Mouse (Mus musculus): ENCODE measurements around the gene Klb. TPM values are rescaled to one million over a fixed set of nuclear protein-coding genes. Genes with fewer than 3 reads are reported as not detected.
"Not testable (repeated sequence)": the region's sequence is repeated elsewhere in the genome, so short reads cannot be mapped to it uniquely, and the experiment has no call there.

Gene Klb
- under 1 TPM; 0.66 to 0.74 TPM for total RNA-seq (2021)
- long read RNA-seq = 0 reads

DNA sequence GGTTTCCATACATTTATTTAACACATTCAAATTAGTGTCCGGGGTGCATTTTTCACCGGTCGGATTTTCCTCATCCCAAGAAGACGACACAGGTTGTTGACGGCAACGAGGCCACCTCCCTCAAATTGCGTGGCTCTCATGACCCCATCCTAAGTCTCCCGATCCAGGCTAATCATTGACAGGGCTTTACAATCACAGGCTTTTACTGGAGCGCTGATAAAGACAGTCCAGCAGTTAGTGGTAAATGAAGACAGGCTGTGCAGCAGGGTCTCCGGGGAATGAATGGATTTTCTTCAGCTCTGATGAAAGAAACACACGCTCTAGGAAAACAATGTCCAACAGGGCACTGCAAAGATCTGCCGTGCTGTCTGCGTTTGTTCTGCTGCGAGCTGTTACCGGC lies at the start of gene Klb:
Gene Klb, plus strand, starts transcription at position 147 of the 400 bp plus-strand sequence.
- DNase-seq (ENCODE audit: low spot score in 2 of 2) = no peak

GRCm38 (mm10) chr5:65299623-65300022 lies 48.5 kb upstream of the Klb start:
- not testable (repeated sequence) for DNase-seq (ENCODE audit: low spot score in 2 of 2)

DNA sequence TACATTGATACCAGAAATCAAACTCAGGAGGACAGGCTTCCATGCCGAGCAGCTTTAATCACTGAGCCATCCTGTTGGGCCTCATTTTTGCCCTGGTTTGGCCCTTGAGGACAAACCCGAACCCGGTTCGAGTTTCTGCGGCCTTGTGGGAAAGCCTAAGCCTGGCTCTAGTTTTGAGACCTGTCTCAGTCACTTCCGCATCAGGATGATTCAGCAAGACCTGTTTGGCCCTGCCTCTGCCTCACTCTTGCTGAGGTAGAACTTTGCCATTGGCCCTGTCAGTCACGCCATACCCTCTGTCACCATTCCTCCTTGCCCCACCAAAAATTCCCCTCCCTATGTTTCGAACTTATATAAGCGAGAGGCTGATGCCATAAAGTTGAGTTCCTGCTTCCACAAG lies 48.0 kb upstream of the Klb start:
- no peak for DNase-seq (ENCODE audit: low spot score in 2 of 2)

DNA sequence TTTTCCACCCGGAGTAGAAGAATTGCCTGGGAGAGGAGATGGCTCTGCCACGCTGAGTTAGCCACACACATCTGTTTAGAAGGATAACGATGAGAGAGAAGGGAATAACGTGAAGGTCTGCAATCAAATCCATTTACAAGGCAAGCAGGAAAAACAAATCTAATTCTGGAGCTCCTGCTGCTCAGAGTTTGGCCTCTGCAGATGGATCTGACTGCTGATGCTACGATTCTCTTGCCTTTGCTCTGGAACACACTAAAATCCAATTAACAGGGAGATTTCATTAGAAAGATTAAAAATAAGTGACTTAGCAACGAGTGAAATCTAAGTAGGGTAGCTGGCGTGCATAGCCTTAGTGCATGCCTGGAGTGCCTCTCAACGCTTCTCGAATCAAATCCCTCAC lies 42.6 kb upstream of the Klb start:
- no peak for DNase-seq (ENCODE audit: low spot score in 2 of 2)

- no peak for DNase-seq (ENCODE audit: low spot score in 2 of 2)
Observed at GRCm38 (mm10) chr5:65308208-65308607, 39.9 kb upstream of the Klb start.

DNA sequence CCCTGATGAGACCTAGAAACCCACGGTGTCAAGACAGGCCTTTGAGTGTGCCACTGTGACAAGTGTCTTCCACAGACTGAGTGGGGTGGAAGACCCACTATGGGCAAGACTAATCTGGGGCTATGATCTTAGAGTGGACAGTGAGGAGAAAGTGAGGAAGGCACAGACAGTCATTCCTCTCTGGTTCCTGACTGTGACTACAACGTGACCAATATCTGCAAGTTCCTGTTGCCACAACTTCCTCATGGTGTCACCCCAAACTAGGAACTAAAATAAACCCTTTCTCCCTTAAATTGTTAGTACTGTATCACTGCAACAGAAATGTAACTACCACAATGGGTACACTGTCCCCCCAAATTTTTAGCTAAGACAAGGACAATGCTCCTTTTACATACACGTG lies 39.2 kb upstream of the Klb start:
- no peak for DNase-seq (ENCODE audit: low spot score in 2 of 2)

- DNase-seq (ENCODE audit: low spot score in 2 of 2) = no peak
Observed at GRCm38 (mm10) chr5:65319176-65319575, 28.9 kb upstream of the Klb start.

DNA sequence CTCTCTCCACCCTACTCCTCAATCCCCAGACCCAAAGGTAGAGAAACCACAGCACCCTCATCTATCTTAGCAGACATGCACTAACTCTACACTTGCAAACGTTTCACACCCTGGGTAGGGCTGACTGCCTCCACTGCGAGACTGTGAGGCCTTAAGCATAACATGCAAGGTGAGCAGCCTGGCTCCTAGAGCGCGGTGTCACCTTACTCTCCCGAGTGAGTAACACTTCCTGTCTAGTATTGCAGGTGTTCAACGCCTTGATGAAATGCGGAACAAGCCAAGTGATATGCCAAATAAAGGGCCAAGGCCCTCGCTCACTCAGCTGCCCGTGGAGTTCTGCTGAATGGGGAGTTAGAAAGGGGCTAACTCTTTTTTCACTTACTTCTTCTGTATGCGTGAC lies 25.9 kb upstream of the Klb start:
- DNase-seq (ENCODE audit: low spot score in 2 of 2) = no peak

DNA sequence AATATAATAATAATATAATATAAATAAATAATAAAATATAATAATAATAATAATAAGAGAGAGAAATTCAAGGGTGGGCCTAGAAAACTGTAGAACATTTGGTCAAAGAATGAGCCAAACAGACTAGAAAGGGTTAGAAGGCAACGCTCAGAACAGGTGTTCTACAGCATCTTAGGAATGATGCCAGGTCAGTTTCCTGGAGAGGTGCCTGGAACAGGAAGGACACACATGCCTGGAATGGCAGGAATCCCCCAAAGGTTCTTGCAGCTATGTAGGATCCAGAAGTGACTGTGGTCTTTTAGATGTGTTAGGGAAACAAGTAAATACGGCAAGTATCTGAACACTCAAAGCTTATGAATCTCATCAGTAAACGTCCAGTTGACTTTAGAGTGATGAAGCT lies 23.8 kb upstream of the Klb start:
- no peak for DNase-seq (ENCODE audit: low spot score in 2 of 2)

GRCm38 (mm10) chr5:65324758-65325355 lies 23.3 kb upstream of the Klb start:
- no peak for DNase-seq (ENCODE audit: low spot score in 2 of 2)

DNA sequence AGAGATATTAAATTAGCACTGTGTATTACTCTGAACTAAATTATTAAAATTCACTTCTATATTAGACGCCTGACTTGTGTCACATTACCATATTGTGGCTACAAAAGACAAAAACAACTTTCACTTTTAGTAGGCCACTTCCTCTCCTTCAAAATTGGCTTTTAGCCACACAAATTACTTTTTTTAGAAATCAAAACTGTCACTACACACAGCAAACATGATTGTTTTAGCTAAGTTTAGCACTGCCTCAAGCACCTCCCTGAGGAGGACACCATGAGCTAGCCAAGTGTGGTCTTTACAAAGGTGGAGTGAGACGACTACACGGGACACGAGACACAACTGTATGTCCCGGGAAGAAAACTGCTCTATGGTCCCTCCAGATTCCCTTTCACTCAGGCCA lies 21.9 kb upstream of the Klb start:
- no peak for DNase-seq (ENCODE audit: low spot score in 2 of 2)

DNA sequence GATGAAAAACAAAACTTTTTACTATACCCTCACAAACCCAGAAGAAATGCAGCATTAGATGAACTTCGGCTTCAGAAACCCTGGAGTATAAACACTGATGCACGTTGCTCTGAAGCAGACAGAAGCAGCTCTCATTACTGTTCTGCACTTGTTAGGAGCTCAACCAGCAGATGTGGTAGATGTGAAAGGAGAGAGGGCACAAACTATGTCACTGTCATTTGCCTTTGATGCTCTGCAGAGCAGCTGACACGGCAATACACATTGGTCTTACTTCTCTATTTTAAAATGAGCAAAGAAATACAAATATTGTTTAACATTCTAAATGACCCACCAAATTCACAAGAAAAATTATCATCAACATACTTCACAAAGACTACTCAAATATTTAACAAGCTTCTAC lies 18.1 kb upstream of the Klb start:
- no peak for DNase-seq (ENCODE audit: low spot score in 2 of 2)

GRCm38 (mm10) chr5:65334788-65335187 lies 13.3 kb upstream of the Klb start:
- no peak for DNase-seq (ENCODE audit: low spot score in 2 of 2)

DNA sequence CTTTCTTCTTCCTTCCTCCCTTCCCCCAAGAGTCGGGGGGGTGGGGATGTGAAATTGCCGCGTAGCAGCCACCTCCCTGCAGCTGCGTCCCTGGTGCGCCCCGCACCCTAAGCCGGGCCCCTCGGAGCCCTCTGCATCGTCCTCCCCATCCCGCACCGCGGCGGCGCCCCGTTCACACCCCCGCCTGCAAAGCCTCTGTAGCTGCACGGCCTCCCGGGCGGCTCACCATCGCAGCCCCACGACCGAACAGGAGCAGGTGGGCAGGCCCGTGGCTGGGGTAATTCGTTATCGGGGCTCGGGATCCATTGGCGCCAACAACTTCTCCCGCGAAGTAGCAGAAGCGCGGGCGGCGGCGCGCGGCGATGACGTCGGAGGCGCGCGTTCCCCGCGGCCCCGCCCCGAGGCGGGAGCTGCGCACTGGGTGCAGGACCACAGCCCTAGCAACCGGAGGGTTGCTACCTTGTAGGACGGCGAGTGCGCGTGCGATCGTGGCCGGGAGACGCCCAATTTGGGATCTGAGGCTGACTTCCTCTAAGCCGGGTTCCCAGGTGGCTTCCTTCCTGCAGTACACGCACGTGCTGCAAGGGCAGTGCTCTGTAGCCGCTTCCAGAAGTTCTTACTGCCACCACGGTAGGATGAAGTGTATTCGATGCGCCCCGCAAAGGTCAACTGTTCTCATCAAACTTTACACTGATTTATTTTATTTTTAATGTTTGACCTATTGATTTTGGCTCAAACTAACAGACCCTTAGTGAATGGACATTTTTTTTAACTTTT lies 12.6 kb upstream of the Klb start, which contains the start of gene Rfc1:
Gene Rfc1, minus strand, starts transcription at position 373 of the 777 bp plus-strand sequence.
- DNase-seq (ENCODE audit: low spot score in 2 of 2) = peak; percentile 85 to 88

DNA sequence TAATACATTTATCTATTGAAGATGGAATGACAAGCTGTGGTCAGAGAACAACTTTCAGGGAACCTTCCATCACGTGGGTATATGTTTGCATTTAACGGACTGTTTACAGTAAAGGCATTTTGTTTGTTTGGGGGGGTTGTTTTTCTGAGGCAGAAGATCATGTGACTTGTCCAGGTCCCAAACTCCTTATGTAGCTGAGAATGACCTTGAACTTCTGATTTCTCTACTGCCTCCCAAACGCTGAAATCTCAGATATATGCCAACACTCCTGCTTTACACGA lies 12.1 kb upstream of the Klb start:
- DNase-seq (ENCODE audit: low spot score in 2 of 2) = no peak

GRCm38 (mm10) chr5:65338394-65338793 lies 9.7 kb upstream of the Klb start:
- DNase-seq (ENCODE audit: low spot score in 2 of 2) = no peak

DNA sequence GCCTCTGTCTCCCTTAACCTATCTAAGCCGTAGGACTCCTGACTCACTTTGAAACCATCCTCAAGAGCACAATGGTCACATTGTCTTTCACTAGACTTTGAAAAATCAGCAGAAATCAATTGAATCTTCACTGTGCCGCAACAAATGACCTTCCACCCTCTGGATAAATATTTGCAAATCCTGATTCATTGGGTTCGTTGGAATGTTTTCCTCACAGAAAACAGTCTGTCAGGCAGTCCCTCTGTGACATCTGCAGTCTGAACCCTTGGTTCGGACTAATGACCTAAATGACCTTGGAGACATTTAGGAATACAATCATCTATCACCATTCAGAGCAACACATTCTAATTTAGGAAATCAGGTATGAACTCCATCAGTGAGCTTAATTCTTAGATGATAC lies 7.9 kb upstream of the Klb start:
- DNase-seq (ENCODE audit: low spot score in 2 of 2) = no peak

DNA sequence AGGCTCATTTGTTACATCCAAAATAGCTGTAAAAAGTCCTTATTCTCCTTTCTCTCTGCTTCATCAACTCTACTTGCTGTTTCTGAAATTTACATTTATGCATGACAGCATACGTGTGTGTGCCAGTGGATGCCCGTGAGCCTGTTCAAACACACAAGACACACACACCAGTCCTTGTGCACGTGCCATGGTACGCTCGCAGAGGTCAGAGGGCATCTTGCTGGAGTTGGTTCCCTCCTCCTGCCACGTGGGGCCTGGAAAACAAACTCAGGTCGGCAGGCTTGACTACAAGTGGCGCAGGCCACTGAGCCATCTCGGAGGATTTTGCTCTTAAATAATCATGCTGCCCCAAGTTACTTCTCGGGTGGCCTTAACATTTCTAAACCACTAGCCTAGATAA lies 2.4 kb downstream of the Klb start:
- no peak for DNase-seq (ENCODE audit: low spot score in 2 of 2)

DNA sequence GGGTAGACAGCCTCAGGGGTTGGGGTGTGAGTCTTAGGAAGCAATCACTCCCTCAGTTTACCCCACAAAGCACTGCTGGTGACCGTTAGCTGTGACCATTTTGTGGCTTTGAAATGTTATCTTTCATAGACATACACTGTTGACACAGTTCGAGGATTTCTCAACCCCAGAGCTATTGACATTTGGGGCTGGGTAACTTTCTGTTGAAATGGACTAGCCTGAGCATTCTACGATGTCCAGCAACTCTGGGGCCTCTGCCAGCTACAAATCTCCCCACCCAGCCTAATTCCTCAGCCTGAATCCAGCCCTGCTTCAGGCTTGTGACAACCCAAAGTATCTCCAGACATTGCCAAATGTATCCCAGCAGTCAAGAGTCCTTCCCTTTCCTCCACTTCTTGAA lies 6.0 kb downstream of the Klb start:
- no peak for DNase-seq (ENCODE audit: low spot score in 2 of 2)

DNA sequence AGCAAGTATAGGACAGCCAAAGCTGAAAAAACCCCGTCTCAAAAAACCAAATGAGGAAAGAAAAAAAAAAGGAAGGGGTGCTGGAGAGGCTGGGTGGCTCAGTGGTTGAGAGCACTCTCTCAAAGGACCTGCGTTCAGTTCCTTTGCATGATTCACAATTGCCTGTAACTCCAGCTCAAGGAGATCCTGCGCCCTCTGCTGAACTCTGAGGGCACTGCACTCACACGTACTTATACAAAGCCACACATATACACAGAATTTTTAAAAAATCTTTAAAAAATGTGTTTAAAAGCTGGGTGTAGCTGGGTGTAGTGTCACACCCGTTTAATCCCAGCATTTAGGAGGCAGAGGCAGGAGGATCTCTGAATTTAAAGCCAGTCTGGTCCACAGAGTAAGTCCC lies 6.9 kb downstream of the Klb start:
- no peak for DNase-seq (ENCODE audit: low spot score in 2 of 2)

- DNase-seq (ENCODE audit: low spot score in 2 of 2) = no peak
Observed at GRCm38 (mm10) chr5:65356851-65357250, 8.7 kb downstream of the Klb start.

GRCm38 (mm10) chr5:65357771-65358170 lies 9.7 kb downstream of the Klb start:
- DNase-seq (ENCODE audit: low spot score in 2 of 2) = no peak

DNA sequence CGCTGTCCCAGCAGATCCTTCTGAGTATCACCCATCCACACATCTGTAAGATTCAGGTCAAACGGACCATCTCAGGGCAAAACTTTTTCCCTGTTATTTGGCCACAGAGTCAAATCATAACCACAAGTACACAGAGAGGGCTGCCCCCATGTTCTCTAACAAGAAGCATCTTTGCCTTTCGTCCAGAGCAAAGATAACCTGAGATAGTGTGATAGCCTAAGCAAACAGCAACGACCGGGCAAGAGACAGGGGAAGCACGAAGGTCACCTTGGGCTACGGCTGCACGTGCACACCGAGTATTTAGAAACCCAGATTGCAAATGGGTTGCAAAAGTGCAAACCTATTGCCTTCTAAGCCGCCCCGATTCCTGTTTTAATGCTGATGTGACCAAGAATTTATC lies 19.7 kb downstream of the Klb start:
- DNase-seq (ENCODE audit: low spot score in 2 of 2) = no peak

Measured in layer of hippocampus, postnatal 10 days (tissue).